In the genomic region with DNA sequence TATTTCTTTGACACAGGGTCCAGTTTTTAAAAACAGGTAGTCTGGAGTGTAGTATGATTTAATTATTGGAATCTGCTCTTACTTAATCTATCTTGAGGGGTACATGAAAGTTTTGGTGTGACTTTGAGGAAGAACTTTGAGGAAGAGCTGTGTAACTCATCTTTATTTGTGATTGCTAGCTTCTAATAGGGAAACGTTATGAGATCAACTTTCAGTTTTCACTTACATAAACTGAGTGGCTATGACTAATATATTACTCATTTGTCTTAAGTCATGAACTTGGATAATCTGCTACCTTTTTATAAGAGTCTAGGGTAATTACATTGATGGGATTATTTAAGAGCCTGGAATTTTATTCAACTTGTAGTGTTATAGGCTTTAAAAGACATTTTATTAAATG, we compare ENCODE assay signal across 20 mouse cellular contexts. TPM values are rescaled to one million over a fixed set of nuclear protein-coding genes. Genes with fewer than 3 reads are reported as not detected.
A peak's percentile ranks its signal among the peaks of the same experiment; 100 is the strongest.
DNase-seq lines count a peak whose midpoint lies in the region; ATAC-seq lines count a peak whose summit lies in the region.
"Had no signal": no experiment of that assay in that cellular context is flagged by ENCODE, and none has a peak within 500 bp of the region (broad histone marks: within the 10 kb centered on the region; RNA-seq: fewer than 3 reads in every experiment).

No protein-coding gene starts in this region.

- H3K27ac ChIP-seq in limb, embryonic 10.5 days = no peak overlapping the region
- H3K27ac ChIP-seq: forebrain, embryonic 10.5 days; hindbrain, embryonic 10.5 days; hindbrain, embryonic 14.5 days had no signal

- no peaks in the 10 kb centered on the region for H3K9me3 ChIP-seq in limb, embryonic 10.5 days (replicated peaks)
- H3K9me3 ChIP-seq: forebrain, embryonic 10.5 days; heart, embryonic 12.5 days; hindbrain, embryonic 10.5 days had no signal

- no peaks in the 10 kb centered on the region for H3K36me3 ChIP-seq in limb, embryonic 10.5 days
- H3K36me3 ChIP-seq: forebrain, embryonic 10.5 days; heart, embryonic 12.5 days; hindbrain, embryonic 10.5 days had no signal

- H3K4me1 ChIP-seq in limb, embryonic 10.5 days = 0 out of 2 replicates have a peak, but pooled peaks cover 3% of the 10 kb centered on the region

- peak; percentile 58 for DNase-seq in 3T3-L1 (ENCODE audit: low read depth, low spot score)
- peak; percentile 27 for DNase-seq in A20 (ENCODE audit: low read depth, low spot score)
- DNase-seq in left cerebral cortex, adult 9 months (ENCODE audit: low spot score in 2 of 2) = no peak
- no peak for DNase-seq in urinary bladder, postnatal 36 days (ENCODE audit: low spot score in 2 of 2)
- no peak for DNase-seq in kidney, postnatal 14 days
- DNase-seq in limb, embryonic 10.5 days (ENCODE audit: low spot score) = no peak
- DNase-seq: adrenal gland, postnatal 10 days; cerebellum, adult 11 months; cerebellum, adult 8-10 months; cerebellum, postnatal 25 days; gastrocnemius, postnatal 10 days had no signal

- H3K4me3 ChIP-seq in limb, embryonic 10.5 days = no peak overlapping the region
- H3K4me3 ChIP-seq: erythroblast, embryonic 14.5 days; forebrain, embryonic 10.5 days; heart, embryonic 12.5 days; hindbrain, embryonic 10.5 days had no signal

- H3K27me3 ChIP-seq in limb, embryonic 10.5 days (ENCODE audit: low read depth, poor library complexity, severe bottlenecking) = no peaks in the 10 kb centered on the region
- H3K27me3 ChIP-seq: heart, embryonic 12.5 days had no signal

- WGBS in limb, embryonic 10.5 days = 88% methylated on average over 1 of the region's 1 CpGs

- ATAC-seq in activated CD4-positive, CD25-positive, alpha-beta regulatory T cell, adult 4 months = peak; percentile 19
- peak; percentile 87 for ATAC-seq in megakaryocyte, adult 5-6 weeks (ENCODE audit: poor library complexity, severe bottlenecking)
- ATAC-seq: forebrain, embryonic 14.5 days; intestine, embryonic 16.5 days had no signal

RNA-seq across cellular contexts. Expression of gene Stim2, which starts 15.0 kb away (rescaled TPM):
- polyA plus RNA-seq in activated CD4-positive, CD25-positive, alpha-beta regulatory T cell, adult 4 months (2017; shearing (Covaris generic)) = 10 to 100 TPM; 19.4 to 19.7 TPM
- total RNA-seq in megakaryocyte, adult 5-6 weeks (2015) = 31.2 and 33.7 TPM in 2 replicates
- total RNA-seq in megakaryocyte, adult 5-6 weeks (2017) = 29.2 and 35.5 TPM in 2 replicates
- polyA plus RNA-seq in limb, embryonic 10.5 days (2016; fragmentation: Nextera tagmentation; extraction: Ambion mirVana) = 11.5 and 14.1 TPM in 2 replicates

Comparison
In these comparisons a context has a peak if more than half of its experiments do, and no peak if none do; other contexts are left out.
1. DNase-seq: peak in 3T3-L1 (single experiment) and A20 (single experiment); none in left cerebral cortex, adult 9 months (0 of 2), urinary bladder, postnatal 36 days (0 of 2), kidney, postnatal 14 days (single experiment) and limb, embryonic 10.5 days (single experiment).